Mouse (Mus musculus) left cerebral cortex, adult 9 months (tissue): ENCODE results near the gene B3gnt3.

Source experiments
- DNase-seq, 2 experiments: peaks; one replicate each; pipeline ENCODE4 v3.0.0; 2022; ENCODE audit warnings: low spot score in 2 of 2

B3gnt3 gene

GRCm38 (mm10) chr8:71678216-71678615 lies 23.4 kb downstream of the B3gnt3 start:
- DNase-seq = no peak

GRCm38 (mm10) chr8:71677555-71677954 lies 24.0 kb downstream of the B3gnt3 start:
- DNase-seq = no peak

- DNase-seq = no peak
Observed at GRCm38 (mm10) chr8:71676803-71677202, 24.8 kb downstream of the B3gnt3 start.

- DNase-seq = no peak
Observed at GRCm38 (mm10) chr8:71676020-71676741, 25.4 kb downstream of the B3gnt3 start, which contains the start of gene Jak3. Gene Jak3, plus strand, starts transcription at chr8:71676296.

GRCm38 (mm10) chr8:71675456-71676019 lies 26.1 kb downstream of the B3gnt3 start:
- DNase-seq = no peak

- no peak for DNase-seq
Observed at GRCm38 (mm10) chr8:71674071-71674470, 27.5 kb downstream of the B3gnt3 start.

GRCm38 (mm10) chr8:71672168-71672735 lies 29.3 kb downstream of the B3gnt3 start:
- no peak for DNase-seq

- peak; percentile 70 to 92 for DNase-seq
Observed at GRCm38 (mm10) chr8:71671549-71671965, 30.0 kb downstream of the B3gnt3 start, which contains the start of gene Unc13a. Gene Unc13a, minus strand, starts transcription at chr8:71671757.

- DNase-seq = peak; percentile 50 to 70
Observed at GRCm38 (mm10) chr8:71670621-71671548, 30.7 kb downstream of the B3gnt3 start.

GRCm38 (mm10) chr8:71670198-71670597 lies 31.4 kb downstream of the B3gnt3 start:
- no peak for DNase-seq

- no peak for DNase-seq
Observed at GRCm38 (mm10) chr8:71668220-71668975, 33.2 kb downstream of the B3gnt3 start.

- DNase-seq = no peak
Observed at GRCm38 (mm10) chr8:71667256-71667655, 34.3 kb downstream of the B3gnt3 start.

GRCm38 (mm10) chr8:71666855-71667254 lies 34.7 kb downstream of the B3gnt3 start:
- DNase-seq = no peak

- DNase-seq = no peak
Observed at GRCm38 (mm10) chr8:71665331-71666130, 36.1 kb downstream of the B3gnt3 start.

- peak in 1 of 2 experiments; percentile 87 for DNase-seq
Observed at GRCm38 (mm10) chr8:71660325-71661120, 41.1 kb downstream of the B3gnt3 start.

GRCm38 (mm10) chr8:71659751-71660150 lies 41.8 kb downstream of the B3gnt3 start:
- DNase-seq = no peak

GRCm38 (mm10) chr8:71658515-71659049 lies 43.0 kb downstream of the B3gnt3 start:
- no peak for DNase-seq

GRCm38 (mm10) chr8:71657816-71658215 lies 43.8 kb downstream of the B3gnt3 start:
- DNase-seq = no peak

GRCm38 (mm10) chr8:71654600-71654999 lies 47.0 kb downstream of the B3gnt3 start:
- DNase-seq = no peak
